Comparison of ENCODE assay signal across 34 mouse cellular contexts in the genomic region with DNA sequence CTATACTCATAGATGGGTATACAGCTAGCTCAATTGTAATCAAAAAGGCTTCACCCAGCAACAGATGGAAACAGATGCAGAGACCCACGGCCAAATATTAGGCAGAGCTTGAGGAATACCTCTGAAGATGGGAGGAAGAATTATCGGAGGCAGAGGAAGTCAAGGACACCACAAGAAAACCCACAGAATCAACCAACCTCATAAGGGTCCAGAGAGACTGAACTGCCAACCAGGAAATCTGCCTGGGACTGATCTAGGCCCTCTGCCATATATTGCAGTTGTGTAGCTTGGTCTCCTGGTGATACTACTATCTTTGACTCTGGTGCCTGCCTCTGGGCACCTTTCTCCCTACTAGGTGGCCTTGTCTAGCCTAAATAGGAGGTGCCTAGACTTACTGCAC. TPM values are rescaled to one million over a fixed set of nuclear protein-coding genes. Genes with fewer than 3 reads are reported as not detected.
"Had no signal": no experiment of that assay in that cellular context is flagged by ENCODE, and none has a peak within 500 bp of the region (broad histone marks: within the 10 kb centered on the region; RNA-seq: fewer than 3 reads in every experiment).

No protein-coding gene starts in this region.

- DNase-seq: heart, postnatal 14 days; heart, postnatal 36 days; heart, postnatal 4 days; kidney, adult 11 months; kidney, adult 18-20 months; kidney, adult 2 months; kidney, adult 8-10 months; kidney, adult 9 months; kidney, postnatal 10 days; kidney, postnatal 14 days; kidney, postnatal 25 days; kidney, postnatal 36 days; kidney, postnatal 4 days; layer of hippocampus, adult 9-11 months; layer of hippocampus, postnatal 36 days had no signal

- H3K4me3 ChIP-seq: heart, embryonic 12.5 days; heart, embryonic 13.5 days; heart, embryonic 15.5 days; hindbrain, embryonic 10.5 days; hindbrain, embryonic 12.5 days; hindbrain, embryonic 13.5 days; hindbrain, embryonic 15.5 days; kidney, embryonic 15.5 days; layer of hippocampus, adult 2 months; left cerebral cortex, adult 2 months had no signal

- H3K27me3 ChIP-seq: heart, embryonic 12.5 days; heart, embryonic 13.5 days; heart, embryonic 15.5 days; hindbrain, embryonic 12.5 days; hindbrain, embryonic 13.5 days; hindbrain, embryonic 15.5 days; kidney, embryonic 15.5 days had no signal

- H3K4me1 ChIP-seq: heart, embryonic 12.5 days; heart, embryonic 13.5 days; heart, embryonic 15.5 days; hindbrain, embryonic 12.5 days; hindbrain, embryonic 13.5 days; hindbrain, embryonic 15.5 days; kidney, embryonic 15.5 days had no signal

- H3K9ac ChIP-seq: heart, embryonic 12.5 days; heart, embryonic 13.5 days; heart, embryonic 15.5 days; hindbrain, embryonic 12.5 days; hindbrain, embryonic 13.5 days; hindbrain, embryonic 14.5 days; hindbrain, embryonic 15.5 days; kidney, embryonic 15.5 days had no signal

- ATAC-seq: hindbrain, embryonic 16.5 days; hindbrain, postnatal 0 days; inflammation-experienced regulatory T-cells, adult 6 months; intestine, embryonic 16.5 days; intestine, postnatal 0 days had no signal

- H3K9me3 ChIP-seq: heart, embryonic 13.5 days; heart, embryonic 15.5 days; hindbrain, embryonic 10.5 days; hindbrain, embryonic 12.5 days; hindbrain, embryonic 13.5 days; hindbrain, embryonic 15.5 days; kidney, embryonic 15.5 days had no signal

- H3K4me2 ChIP-seq: heart, embryonic 11.5 days; heart, embryonic 12.5 days; heart, embryonic 13.5 days; heart, embryonic 15.5 days; hindbrain, embryonic 12.5 days; hindbrain, embryonic 13.5 days; hindbrain, embryonic 14.5 days; hindbrain, embryonic 15.5 days; kidney, embryonic 15.5 days had no signal

- H3K27ac ChIP-seq: heart, embryonic 13.5 days; heart, embryonic 15.5 days; hindbrain, embryonic 10.5 days; hindbrain, embryonic 12.5 days; hindbrain, embryonic 13.5 days; hindbrain, embryonic 14.5 days; hindbrain, embryonic 15.5 days; hindbrain, postnatal 0 days; kidney, embryonic 15.5 days; kidney, postnatal 0 days; layer of hippocampus, adult 2 months; left cerebral cortex, adult 2 months had no signal

- H3K36me3 ChIP-seq: heart, embryonic 12.5 days; heart, embryonic 13.5 days; heart, embryonic 15.5 days; hindbrain, embryonic 10.5 days; hindbrain, embryonic 12.5 days; hindbrain, embryonic 13.5 days; hindbrain, embryonic 15.5 days; kidney, embryonic 15.5 days had no signal

RNA-seq across cellular contexts. Expression of a gene that starts 10.8 kb away (rescaled TPM):
- total RNA-seq: heart, postnatal 36 days; hematopoietic stem cell, adult 5-6 weeks had no signal
- polyA plus RNA-seq: hindbrain, embryonic 10.5 days; inflammation-experienced regulatory T-cells, adult 6 months had no signal

RNA-seq across cellular contexts. Expression of a gene that starts 58.6 kb away (rescaled TPM):
- polyA plus RNA-seq: inflammation-experienced regulatory T-cells, adult 6 months had no signal
